Mouse (Mus musculus): ENCODE measurements around the gene Pspn. TPM values are rescaled to one million over a fixed set of nuclear protein-coding genes. Genes with fewer than 3 reads are reported as not detected.
A peak's percentile ranks its signal among the peaks of the same experiment; 100 is the strongest.

The Pspn gene
- polyA plus RNA-seq, 1 experiment = not detected

GRCm38 (mm10) chr17:57012245-57012795 is 12.5 kb upstream of the Pspn start:
- Histone ChIP-seq H3K4me1 (ENCODE audit: control insufficient read depth, insufficient read depth, insufficient read length) (peaks cover 4% of the 10 kb centered on the region; the same call in 1 of the 2 replicates), H3K27ac (ENCODE audit: insufficient read depth, low read length) (no peak overlapping the region), H3K36me3 (ENCODE audit: control insufficient read depth, insufficient read depth, low read length) (peaks cover 3% of the 10 kb centered on the region), H3K27me3 (ENCODE audit: control insufficient read depth, insufficient read depth, low read length) (no peaks in the 10 kb centered on the region), H3K4me3 (ENCODE audit: extremely low read depth, insufficient read depth, insufficient read length) (peak overlapping the region; percentile 71; the same call in 1 of the 2 replicates)
- DNase-seq (ENCODE audit: low read depth in 1 of 2, low spot score in 2 of 2) = no peak
- 85% methylated on average over 13 of the region's 13 CpGs for WGBS
- TF ChIP-seq POLR2A (IDR thresholded peaks at IDR 0.05; ENCODE audit: low read depth, low read length) (no peak), CTCF (IDR thresholded peaks at IDR 0.05; ENCODE audit: extremely low read depth, insufficient read depth, insufficient read length, insufficient replicate concordance) (no peak)

GRCm38 (mm10) chr17:57011236-57012141 is 11.7 kb upstream of the Pspn start, which contains the start of the genes Gtf2f1 and Gm17949:
Gene Gtf2f1, minus strand, starts transcription at chr17:57011288.
Gene Gm17949, plus strand, starts transcription at chr17:57011469.
- WGBS = 1% methylated on average over 51 of the region's 51 CpGs
- no peak for TF ChIP-seq CTCF (IDR thresholded peaks at IDR 0.05; ENCODE audit: extremely low read depth, insufficient read depth, insufficient read length, insufficient replicate concordance)
- TF ChIP-seq POLR2A (IDR thresholded peaks at IDR 0.05; ENCODE audit: low read depth, low read length) = peak; percentile 98
- Histone ChIP-seq H3K27me3 (ENCODE audit: control insufficient read depth, insufficient read depth, low read length) (no peaks in the 10 kb centered on the region), H3K4me1 (ENCODE audit: control insufficient read depth, insufficient read depth, insufficient read length) (peaks cover 4% of the 10 kb centered on the region; the same call in 1 of the 2 replicates), H3K36me3 (ENCODE audit: control insufficient read depth, insufficient read depth, low read length) (peaks cover 9% of the 10 kb centered on the region), H3K4me3 (ENCODE audit: extremely low read depth, insufficient read depth, insufficient read length) (peak within 1 kb of the TSS; percentile 98), H3K27ac (ENCODE audit: insufficient read depth, low read length) (peak within 1 kb of the TSS; percentile 89)
- DNase-seq (ENCODE audit: low read depth in 1 of 2, low spot score in 2 of 2) = peak; percentile 82 to 98

GRCm38 (mm10) chr17:57010911-57011235 is 11.1 kb upstream of the Pspn start:
- Histone ChIP-seq H3K27me3 (ENCODE audit: control insufficient read depth, insufficient read depth, low read length) (no peaks in the 10 kb centered on the region), H3K4me3 (ENCODE audit: extremely low read depth, insufficient read depth, insufficient read length) (peak overlapping the region; percentile 98), H3K4me1 (ENCODE audit: control insufficient read depth, insufficient read depth, insufficient read length) (peaks cover 4% of the 10 kb centered on the region; the same call in 1 of the 2 replicates), H3K27ac (ENCODE audit: insufficient read depth, low read length) (peak overlapping the region; percentile 89), H3K36me3 (ENCODE audit: control insufficient read depth, insufficient read depth, low read length) (peaks cover 9% of the 10 kb centered on the region)
- under 1% methylated on average over 19 of the region's 19 CpGs for WGBS
- DNase-seq (ENCODE audit: low read depth in 1 of 2, low spot score in 2 of 2) = no peak
- TF ChIP-seq CTCF (IDR thresholded peaks at IDR 0.05; ENCODE audit: extremely low read depth, insufficient read depth, insufficient read length, insufficient replicate concordance) = no peak
- no peak for TF ChIP-seq POLR2A (IDR thresholded peaks at IDR 0.05; ENCODE audit: low read depth, low read length)

- Histone ChIP-seq H3K4me3 (ENCODE audit: extremely low read depth, insufficient read depth, insufficient read length) (no peak overlapping the region), H3K27me3 (ENCODE audit: control insufficient read depth, insufficient read depth, low read length) (no peaks in the 10 kb centered on the region), H3K4me1 (ENCODE audit: control insufficient read depth, insufficient read depth, insufficient read length) (peaks cover 4% of the 10 kb centered on the region; the same call in 1 of the 2 replicates), H3K27ac (ENCODE audit: insufficient read depth, low read length) (no peak overlapping the region), H3K36me3 (ENCODE audit: control insufficient read depth, insufficient read depth, low read length) (peaks cover 23% of the 10 kb centered on the region)
- WGBS = 93% methylated on average over 13 of the region's 13 CpGs
- TF ChIP-seq POLR2A (IDR thresholded peaks at IDR 0.05; ENCODE audit: low read depth, low read length) (no peak), CTCF (IDR thresholded peaks at IDR 0.05; ENCODE audit: extremely low read depth, insufficient read depth, insufficient read length, insufficient replicate concordance) (no peak)
- DNase-seq (ENCODE audit: low read depth in 1 of 2, low spot score in 2 of 2) = no peak
Measured at GRCm38 (mm10) chr17:57007137-57007905, 7.5 kb upstream of the Pspn start.

- Histone ChIP-seq H3K4me3 (ENCODE audit: extremely low read depth, insufficient read depth, insufficient read length) (no peak overlapping the region), H3K4me1 (ENCODE audit: control insufficient read depth, insufficient read depth, insufficient read length) (no peaks in the 10 kb centered on the region), H3K36me3 (ENCODE audit: control insufficient read depth, insufficient read depth, low read length) (peaks cover 23% of the 10 kb centered on the region), H3K27ac (ENCODE audit: insufficient read depth, low read length) (no peak overlapping the region), H3K27me3 (ENCODE audit: control insufficient read depth, insufficient read depth, low read length) (no peaks in the 10 kb centered on the region)
- 90% methylated on average over 7 of the region's 7 CpGs for WGBS
- DNase-seq (ENCODE audit: low read depth in 1 of 2, low spot score in 2 of 2) = no peak
- no peak for TF ChIP-seq POLR2A (IDR thresholded peaks at IDR 0.05; ENCODE audit: low read depth, low read length)
- no peak for TF ChIP-seq CTCF (IDR thresholded peaks at IDR 0.05; ENCODE audit: extremely low read depth, insufficient read depth, insufficient read length, insufficient replicate concordance)
Measured at GRCm38 (mm10) chr17:57003994-57004393, 4.2 kb upstream of the Pspn start.

GRCm38 (mm10) chr17:57001228-57001627 is 1.4 kb upstream of the Pspn start:
- Histone ChIP-seq H3K36me3 (ENCODE audit: control insufficient read depth, insufficient read depth, low read length) (peaks cover 14% of the 10 kb centered on the region), H3K4me3 (ENCODE audit: extremely low read depth, insufficient read depth, insufficient read length) (no peak overlapping the region), H3K27me3 (ENCODE audit: control insufficient read depth, insufficient read depth, low read length) (no peaks in the 10 kb centered on the region), H3K27ac (ENCODE audit: insufficient read depth, low read length) (no peak overlapping the region), H3K4me1 (ENCODE audit: control insufficient read depth, insufficient read depth, insufficient read length) (no peaks in the 10 kb centered on the region; the same call in 1 of the 2 replicates)
- WGBS = 80% methylated on average over 8 of the region's 8 CpGs
- no peak for DNase-seq (ENCODE audit: low read depth in 1 of 2, low spot score in 2 of 2)
- no peak for TF ChIP-seq CTCF (IDR thresholded peaks at IDR 0.05; ENCODE audit: extremely low read depth, insufficient read depth, insufficient read length, insufficient replicate concordance)
- TF ChIP-seq POLR2A (IDR thresholded peaks at IDR 0.05; ENCODE audit: low read depth, low read length) = no peak

Measured in spleen, adult 2 months (tissue).